ENCODE assay signal across 30 mouse cellular contexts in genomic region chr1:130990448-130990847, GRCm38 (mm10). TPM values are rescaled to one million over a fixed set of nuclear protein-coding genes. Genes with fewer than 3 reads are reported as not detected.
"Had no signal": no experiment of that assay in that cellular context is flagged by ENCODE, and none has a peak within 500 bp of the region (broad histone marks: within the 10 kb centered on the region; RNA-seq: fewer than 3 reads in every experiment).

No protein-coding gene starts in this region.

- H3K36me3 ChIP-seq: kidney, embryonic 15.5 days; liver, embryonic 13.5 days; midbrain, embryonic 10.5 days; midbrain, embryonic 13.5 days; neural tube, embryonic 13.5 days had no signal

- H3K4me3 ChIP-seq: kidney, embryonic 15.5 days; liver, embryonic 13.5 days; midbrain, embryonic 10.5 days; midbrain, embryonic 13.5 days; myocyte; neural tube, embryonic 13.5 days had no signal

- H3K27me3 ChIP-seq: kidney, embryonic 15.5 days; liver, embryonic 13.5 days; midbrain, embryonic 13.5 days; neural tube, embryonic 13.5 days had no signal

- DNase-seq: kidney, adult 11 months; kidney, adult 8-10 months; kidney, postnatal 10 days; kidney, postnatal 36 days; liver, embryonic 13.5 days; lung, embryonic 14.5 days; thymus, adult 18-20 months; thymus, postnatal 36 days had no signal

- H3K4me1 ChIP-seq: kidney, embryonic 15.5 days; liver, embryonic 13.5 days; midbrain, embryonic 13.5 days; neural tube, embryonic 13.5 days had no signal

- H3K9me3 ChIP-seq: kidney, embryonic 15.5 days; liver, embryonic 13.5 days; midbrain, embryonic 10.5 days; midbrain, embryonic 13.5 days; neural tube, embryonic 13.5 days had no signal

- H3K4me2 ChIP-seq: kidney, embryonic 15.5 days; liver, embryonic 13.5 days; lung, embryonic 14.5 days; midbrain, embryonic 13.5 days; neural tube, embryonic 13.5 days had no signal

- H3K9ac ChIP-seq: kidney, embryonic 15.5 days; liver, embryonic 13.5 days; lung, embryonic 14.5 days; midbrain, embryonic 13.5 days; neural tube, embryonic 13.5 days had no signal

- H3K27ac ChIP-seq: kidney, embryonic 15.5 days; liver, embryonic 13.5 days; macrophage; midbrain, embryonic 10.5 days; midbrain, embryonic 13.5 days; neural tube, embryonic 13.5 days had no signal

- ATAC-seq: lung, postnatal 0 days; midbrain, embryonic 13.5 days; midbrain, embryonic 16.5 days had no signal

RNA-seq across cellular contexts. Expression of gene Il10, which starts 29.2 kb away (rescaled TPM):
- total RNA-seq: layer of hippocampus, adult 8-10 months; layer of hippocampus, postnatal 10 days; left cerebral cortex, adult 18-20 months; left cerebral cortex, postnatal 36 days; monocyte, adult 5-6 weeks; neutrophil, adult 5-6 weeks had no signal
- polyA plus RNA-seq: kidney, embryonic 15.5 days; limb, embryonic 11.5 days; liver, adult 2 months; liver, embryonic 13.5 days; liver, embryonic 16.5 days; lung, embryonic 14.5 days; lung, postnatal 0 days; midbrain, embryonic 10.5 days; midbrain, embryonic 13.5 days; midbrain, embryonic 16.5 days; myocyte; neural tube, embryonic 13.5 days; small intestine, adult 2 months; stomach, embryonic 16.5 days; testis, adult 2 months had no signal

RNA-seq across cellular contexts. Expression of gene Il19, which starts 50.5 kb away (rescaled TPM):
- total RNA-seq: layer of hippocampus, adult 8-10 months; layer of hippocampus, postnatal 10 days; left cerebral cortex, adult 18-20 months; left cerebral cortex, postnatal 36 days; liver, adult 2 months; monocyte, adult 5-6 weeks; neutrophil, adult 5-6 weeks had no signal
- polyA plus RNA-seq: limb, embryonic 11.5 days; liver, adult 2 months; liver, embryonic 13.5 days; liver, embryonic 16.5 days; lung, embryonic 14.5 days; lung, postnatal 0 days; macrophage; midbrain, embryonic 10.5 days; midbrain, embryonic 13.5 days; midbrain, embryonic 16.5 days; neural tube, embryonic 13.5 days; small intestine, adult 2 months; spleen, adult 2 months; stomach, embryonic 16.5 days; testis, adult 2 months; urinary bladder, adult 2 months had no signal
